Mouse (Mus musculus): ENCODE data around the gene Scly. TPM values are rescaled to one million over a fixed set of nuclear protein-coding genes. Genes with fewer than 3 reads are reported as not detected.
A peak's percentile ranks its signal among the peaks of the same experiment; 100 is the strongest.

The Scly gene
- total RNA-seq, 2 experiments from 2014 or later, result 12.0 to 12.8 TPM

- no peak for DNase-seq (ENCODE audit: low spot score in 2 of 2)
Observed at GRCm38 (mm10) chr1:91356105-91356504, 58.0 kb downstream of the Scly start.

GRCm38 (mm10) chr1:91362113-91362512 lies 64.0 kb downstream of the Scly start:
- DNase-seq (ENCODE audit: low spot score in 2 of 2), result no peak

- DNase-seq (ENCODE audit: low spot score in 2 of 2), result no peak
Observed at GRCm38 (mm10) chr1:91364822-91365644, 66.9 kb downstream of the Scly start.

- DNase-seq (ENCODE audit: low spot score in 2 of 2), result no peak
Observed at GRCm38 (mm10) chr1:91365816-91366214, 67.7 kb downstream of the Scly start.

- DNase-seq (ENCODE audit: low spot score in 2 of 2), result peak; percentile 64 to 71
Observed at GRCm38 (mm10) chr1:91366215-91367108, 68.3 kb downstream of the Scly start, which contains the start of gene Erfe. Erfe (plus strand) TSS chr1:91366430.

GRCm38 (mm10) chr1:91367295-91367694 lies 69.2 kb downstream of the Scly start:
- DNase-seq (ENCODE audit: low spot score in 2 of 2), result no peak

GRCm38 (mm10) chr1:91369408-91369807 lies 71.3 kb downstream of the Scly start:
- DNase-seq (ENCODE audit: low spot score in 2 of 2), result no peak

- no peak for DNase-seq (ENCODE audit: low spot score in 2 of 2)
Observed at GRCm38 (mm10) chr1:91370055-91370454, 71.9 kb downstream of the Scly start.

Other genes starting within 250 kb of the Scly start
- not detected for gene Rbm44, start 153.2 kb upstream of the Scly start, total RNA-seq (2021)
- gene Ramp1, start 118.5 kb upstream of the Scly start, total RNA-seq (2021), result 10 to 100 TPM; 37.4 to 43.2 TPM
- 10 to 100 TPM; 49.6 to 55.2 TPM for gene Ube2f, start 48.0 kb upstream of the Scly start, total RNA-seq (2021)
- gene Espnl, start 23.7 kb downstream of the Scly start, total RNA-seq (2021), result under 1 TPM; 0.07 to 0.09 TPM
- not detected for gene Klhl30, start 52.7 kb downstream of the Scly start, total RNA-seq (2021)
- under 1 TPM; 0.18 to 0.57 TPM for gene Erfe, start 68.1 kb downstream of the Scly start, total RNA-seq (2021)
- 10 to 100 TPM; 60.1 to 78.9 TPM for gene Ilkap, start 100.5 kb downstream of the Scly start, total RNA-seq (2021)
- gene Hes6, start 115.7 kb downstream of the Scly start, total RNA-seq (2021), result 10 to 100 TPM; 31.4 to 36.0 TPM
- 10 to 100 TPM; 16.1 to 18.6 TPM for gene Per2, start 161.0 kb downstream of the Scly start, total RNA-seq (2021)
- 10 to 100 TPM; 12.9 to 14.9 TPM for gene Traf3ip1, start 196.3 kb downstream of the Scly start, total RNA-seq (2021)
- gene Asb1, start 242.2 kb downstream of the Scly start, total RNA-seq (2021), result 10 to 100 TPM; 47.0 to 49.1 TPM

Measured in layer of hippocampus, postnatal 10 days (tissue).